Mouse (Mus musculus): ENCODE data around the gene Hand2.

DNA sequence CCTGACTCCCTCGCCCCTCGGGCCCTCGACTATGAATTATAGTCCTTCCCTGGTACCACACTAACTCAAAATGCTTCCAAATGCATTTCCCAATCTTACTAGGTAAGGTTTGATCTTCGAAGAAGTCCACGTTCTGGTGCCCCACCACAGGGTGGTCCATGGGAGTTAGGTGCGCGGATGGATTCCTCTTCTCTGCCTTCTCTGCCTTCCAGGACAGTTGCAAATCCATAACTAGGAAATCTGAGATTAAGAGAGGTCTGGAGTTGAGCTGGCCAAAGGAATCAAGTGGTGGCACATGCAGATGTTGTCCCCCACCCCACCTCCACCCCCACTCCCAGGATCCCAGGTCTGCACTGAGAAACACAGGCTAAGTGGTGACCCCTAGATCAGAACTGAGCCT, 25.6 kb downstream of the Hand2 start:
- TF ChIP-seq POLR2A (IDR thresholded peaks at IDR 0.05; ENCODE audit: insufficient read length, low read depth) (no peak), POLR2AphosphoS2 (IDR thresholded peaks at IDR 0.05; ENCODE audit: insufficient read length, low read depth) (no peak), MYOD1 (IDR thresholded peaks at IDR 0.05; ENCODE audit: control insufficient read depth in 1 of 3, insufficient read length in 2 of 3, low read depth in 2 of 3) (no peak), USF1 (IDR thresholded peaks at IDR 0.05; ENCODE audit: low read depth) (no peak), REST (IDR thresholded peaks at IDR 0.05; ENCODE audit: insufficient read depth, insufficient read length) (no peak), E2F4 (IDR thresholded peaks at IDR 0.05; ENCODE audit: insufficient read depth) (no peak), MYOG (IDR thresholded peaks at IDR 0.05; ENCODE audit: control insufficient read depth in 1 of 3, insufficient read depth in 1 of 3, insufficient read length in 2 of 3, low read depth in 2 of 3) (no peak), MAX (IDR thresholded peaks at IDR 0.05; ENCODE audit: low read depth) (no peak), TCF12 (IDR thresholded peaks at IDR 0.05; ENCODE audit: insufficient read depth, poor library complexity, severe bottlenecking) (no peak)

All from myocyte (in vitro differentiated cells).